Mouse (Mus musculus): ENCODE measurements around the gene Krtap3-2. TPM values are rescaled to one million over a fixed set of nuclear protein-coding genes. Genes with fewer than 3 reads are reported as not detected.

Krtap3-2 gene
- total RNA-seq, 1 experiment, result not detected

DNA sequence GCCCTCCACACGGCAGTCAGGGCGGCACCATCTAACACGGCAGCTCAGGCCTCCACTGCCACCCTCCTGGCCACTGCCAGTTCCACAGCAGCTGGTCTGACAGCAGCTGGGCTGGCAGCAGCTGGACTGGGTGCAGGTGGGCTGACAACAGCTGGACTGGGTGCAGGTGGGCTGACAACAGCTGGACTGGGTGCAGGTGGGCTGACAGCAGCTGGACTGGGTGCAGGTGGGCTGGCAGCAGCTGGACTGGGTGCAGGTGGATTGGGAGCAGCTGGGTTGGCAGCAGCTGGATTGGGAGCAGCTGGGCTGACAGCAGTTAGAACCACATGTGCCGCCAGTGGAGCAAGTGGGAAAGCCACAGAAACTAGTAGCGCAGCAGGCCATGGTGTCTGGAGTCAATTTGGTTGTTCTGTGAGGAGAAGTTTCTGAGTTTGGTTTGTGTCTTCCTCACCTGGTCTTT, 26.6 kb upstream of the Krtap3-2 start, which contains the start of gene Krtap1-4:
Gene Krtap1-4, minus strand, starts transcription at position 410 of the 460 bp plus-strand sequence.
- DNase-seq (ENCODE audit: low read depth, low spot score), result no peak
- H3K36me3 ChIP-seq (ENCODE audit: control insufficient read depth, insufficient read depth, low read length, poor library complexity, severe bottlenecking), result no peaks in the 10 kb centered on the region
- no peaks in the 10 kb centered on the region for H3K4me1 ChIP-seq (ENCODE audit: control insufficient read depth in 2 of 2, insufficient read depth in 2 of 2, low read length in 2 of 2, poor library complexity in 1 of 2)
- H3K9me3 ChIP-seq (ENCODE audit: control insufficient read depth, insufficient read depth, low read depth, low read length), result no peaks in the 10 kb centered on the region
- no peak within 1 kb of the TSS for H3K27ac ChIP-seq (ENCODE audit: insufficient read depth, low read depth, low read length, poor library complexity, severe bottlenecking)
- no peak within 1 kb of the TSS for H3K9ac ChIP-seq (ENCODE audit: insufficient read depth, low read depth, low read length, poor library complexity, severe bottlenecking)
- H3K4me3 ChIP-seq (ENCODE audit: insufficient read depth in 1 of 2, low read depth in 1 of 2, low read length in 2 of 2, poor library complexity in 1 of 2, severe bottlenecking in 1 of 2), result no peak within 1 kb of the TSS
- in situ Hi-C loops (cut with MboI; ENCODE audit: low sequenced_read_pairs in 2 of 2, unreplicated experiment in 2 of 2), result no loop called here
- TF ChIP-seq ZC3H11A (IDR thresholded peaks at IDR 0.05; ENCODE audit: borderline replicate concordance, low read depth, low read length), result no peak
- no peak for TF ChIP-seq ZNF384 (IDR thresholded peaks at IDR 0.05; ENCODE audit: low read depth, low read length)
- no peak for TF ChIP-seq CHD2 (IDR thresholded peaks at IDR 0.05; ENCODE audit: low read depth, low read length)
- TF ChIP-seq HCFC1 (IDR thresholded peaks at IDR 0.05; ENCODE audit: borderline replicate concordance, insufficient read depth, low read length), result no peak
- no peak for TF ChIP-seq MAFK (IDR thresholded peaks at IDR 0.05; ENCODE audit: insufficient read depth, low read depth, low read length)

DNA sequence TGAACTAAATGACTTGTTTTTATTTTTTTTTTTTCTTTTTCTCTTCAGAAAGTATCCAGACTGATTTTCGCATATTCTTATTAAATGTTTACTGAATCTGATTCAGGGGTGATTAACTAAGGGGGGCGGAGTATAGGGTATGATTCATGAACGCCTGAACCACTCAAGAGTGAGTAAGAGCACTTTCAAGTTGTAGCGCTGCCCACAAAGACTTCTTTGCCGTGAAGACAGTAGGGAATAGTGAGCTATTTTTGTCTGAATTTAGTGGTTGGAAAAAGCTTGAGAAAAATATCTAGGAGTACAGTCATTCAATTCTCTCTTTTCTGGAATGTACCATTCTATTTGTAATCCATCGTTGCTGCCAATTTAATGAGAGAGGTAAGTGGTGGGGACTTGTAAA, 24.9 kb upstream of the Krtap3-2 start:
- Histone ChIP-seq H3K36me3 (ENCODE audit: control insufficient read depth, insufficient read depth, low read length, poor library complexity, severe bottlenecking) (no peaks in the 10 kb centered on the region), H3K4me1 (ENCODE audit: control insufficient read depth in 2 of 2, insufficient read depth in 2 of 2, low read length in 2 of 2, poor library complexity in 1 of 2) (no peaks in the 10 kb centered on the region), H3K27ac (ENCODE audit: insufficient read depth, low read depth, low read length, poor library complexity, severe bottlenecking) (no peak overlapping the region), H3K9ac (ENCODE audit: insufficient read depth, low read depth, low read length, poor library complexity, severe bottlenecking) (no peak overlapping the region), H3K9me3 (ENCODE audit: control insufficient read depth, insufficient read depth, low read depth, low read length) (no peaks in the 10 kb centered on the region), H3K4me3 (ENCODE audit: insufficient read depth in 1 of 2, low read depth in 1 of 2, low read length in 2 of 2, poor library complexity in 1 of 2, severe bottlenecking in 1 of 2) (no peak overlapping the region)
- no peak for TF ChIP-seq HCFC1 (IDR thresholded peaks at IDR 0.05; ENCODE audit: borderline replicate concordance, insufficient read depth, low read length)
- no peak for TF ChIP-seq MAFK (IDR thresholded peaks at IDR 0.05; ENCODE audit: insufficient read depth, low read depth, low read length)
- no peak for TF ChIP-seq CHD2 (IDR thresholded peaks at IDR 0.05; ENCODE audit: low read depth, low read length)
- no peak for TF ChIP-seq ZNF384 (IDR thresholded peaks at IDR 0.05; ENCODE audit: low read depth, low read length)
- no peak for TF ChIP-seq ZC3H11A (IDR thresholded peaks at IDR 0.05; ENCODE audit: borderline replicate concordance, low read depth, low read length)
- DNase-seq (ENCODE audit: low read depth, low spot score), result no peak
- in situ Hi-C loops (cut with MboI; ENCODE audit: low sequenced_read_pairs in 2 of 2, unreplicated experiment in 2 of 2), result no loop called here

DNA sequence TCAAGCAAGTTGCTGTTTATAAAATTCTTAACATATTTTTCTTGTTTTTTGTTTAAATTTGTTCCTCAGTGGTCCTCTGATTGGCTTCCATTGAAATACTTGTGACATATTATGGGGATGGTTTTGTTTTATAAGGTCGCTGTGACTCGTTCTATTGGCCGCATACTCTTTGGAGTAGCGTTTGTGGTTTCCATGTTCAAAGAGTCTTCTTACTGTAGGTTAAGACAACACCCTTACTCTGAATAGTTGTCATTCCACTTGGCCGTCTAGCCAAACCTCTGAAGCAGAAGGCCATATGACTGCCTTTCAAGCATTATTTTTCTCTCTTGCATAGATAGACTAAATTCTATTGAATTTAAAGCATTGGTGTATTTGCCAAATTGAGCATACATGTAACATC, 24.4 kb upstream of the Krtap3-2 start:
- H3K4me3 ChIP-seq (ENCODE audit: insufficient read depth in 1 of 2, low read depth in 1 of 2, low read length in 2 of 2, poor library complexity in 1 of 2, severe bottlenecking in 1 of 2), result no peak overlapping the region
- H3K27ac ChIP-seq (ENCODE audit: insufficient read depth, low read depth, low read length, poor library complexity, severe bottlenecking), result no peak overlapping the region
- no peaks in the 10 kb centered on the region for H3K36me3 ChIP-seq (ENCODE audit: control insufficient read depth, insufficient read depth, low read length, poor library complexity, severe bottlenecking)
- no peaks in the 10 kb centered on the region for H3K4me1 ChIP-seq (ENCODE audit: control insufficient read depth in 2 of 2, insufficient read depth in 2 of 2, low read length in 2 of 2, poor library complexity in 1 of 2)
- in situ Hi-C loops (cut with MboI; ENCODE audit: low sequenced_read_pairs in 2 of 2, unreplicated experiment in 2 of 2), result no loop called here
- no peak for DNase-seq (ENCODE audit: low read depth, low spot score)
- TF ChIP-seq ZNF384 (IDR thresholded peaks at IDR 0.05; ENCODE audit: low read depth, low read length) (no peak), MAFK (IDR thresholded peaks at IDR 0.05; ENCODE audit: insufficient read depth, low read depth, low read length) (no peak), HCFC1 (IDR thresholded peaks at IDR 0.05; ENCODE audit: borderline replicate concordance, insufficient read depth, low read length) (no peak), CHD2 (IDR thresholded peaks at IDR 0.05; ENCODE audit: low read depth, low read length) (no peak), ZC3H11A (IDR thresholded peaks at IDR 0.05; ENCODE audit: borderline replicate concordance, low read depth, low read length) (no peak)
- H3K9ac ChIP-seq (ENCODE audit: insufficient read depth, low read depth, low read length, poor library complexity, severe bottlenecking), result no peak overlapping the region
- no peaks in the 10 kb centered on the region for H3K9me3 ChIP-seq (ENCODE audit: control insufficient read depth, insufficient read depth, low read depth, low read length)

DNA sequence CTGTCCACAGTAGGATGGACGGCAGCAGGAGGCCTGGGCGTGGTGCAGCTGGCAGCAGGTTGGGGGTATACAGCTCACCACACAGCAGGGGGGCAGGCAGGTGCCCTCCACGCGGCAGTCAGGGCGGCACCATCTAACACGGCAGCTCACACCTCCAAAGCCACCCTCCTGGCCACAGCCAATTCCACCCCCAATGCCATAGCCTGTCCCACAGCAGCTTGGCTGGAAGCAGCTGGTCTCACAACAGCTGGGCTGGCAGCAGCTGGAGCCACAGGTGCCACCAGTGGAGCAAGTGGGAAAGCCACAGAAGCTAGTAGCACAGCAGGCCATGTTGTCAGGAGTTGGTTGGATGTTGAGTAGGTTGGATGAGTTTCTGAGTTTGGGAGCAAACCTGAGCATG, 24.0 kb upstream of the Krtap3-2 start, which contains the start of gene Krtap1-5:
Gene Krtap1-5, minus strand, starts transcription at position 381 of the 400 bp plus-strand sequence.
- in situ Hi-C loops (cut with MboI; ENCODE audit: low sequenced_read_pairs in 2 of 2, unreplicated experiment in 2 of 2), result no loop called here
- no peaks in the 10 kb centered on the region for H3K36me3 ChIP-seq (ENCODE audit: control insufficient read depth, insufficient read depth, low read length, poor library complexity, severe bottlenecking)
- no peak for TF ChIP-seq ZNF384 (IDR thresholded peaks at IDR 0.05; ENCODE audit: low read depth, low read length)
- TF ChIP-seq CHD2 (IDR thresholded peaks at IDR 0.05; ENCODE audit: low read depth, low read length), result no peak
- no peak for TF ChIP-seq HCFC1 (IDR thresholded peaks at IDR 0.05; ENCODE audit: borderline replicate concordance, insufficient read depth, low read length)
- no peak for TF ChIP-seq MAFK (IDR thresholded peaks at IDR 0.05; ENCODE audit: insufficient read depth, low read depth, low read length)
- no peak for TF ChIP-seq ZC3H11A (IDR thresholded peaks at IDR 0.05; ENCODE audit: borderline replicate concordance, low read depth, low read length)
- H3K4me3 ChIP-seq (ENCODE audit: insufficient read depth in 1 of 2, low read depth in 1 of 2, low read length in 2 of 2, poor library complexity in 1 of 2, severe bottlenecking in 1 of 2), result no peak within 1 kb of the TSS
- no peak within 1 kb of the TSS for H3K9ac ChIP-seq (ENCODE audit: insufficient read depth, low read depth, low read length, poor library complexity, severe bottlenecking)
- no peak for DNase-seq (ENCODE audit: low read depth, low spot score)
- no peak within 1 kb of the TSS for H3K27ac ChIP-seq (ENCODE audit: insufficient read depth, low read depth, low read length, poor library complexity, severe bottlenecking)
- H3K9me3 ChIP-seq (ENCODE audit: control insufficient read depth, insufficient read depth, low read depth, low read length), result no peaks in the 10 kb centered on the region
- no peaks in the 10 kb centered on the region for H3K4me1 ChIP-seq (ENCODE audit: control insufficient read depth in 2 of 2, insufficient read depth in 2 of 2, low read length in 2 of 2, poor library complexity in 1 of 2)
